Mouse (Mus musculus) induced T-regulatory cell, adult 2 months (primary cell): ENCODE data around the gene Kdm6b.

Experiments
- DNase-seq: peaks from one replicate; pipeline ENCODE4 v3.0.0-alpha.2; 2012; ENCODE audit warnings: low read depth

The Kdm6b gene

GRCm38 (mm10) chr11:69413221-69414181, at the start of gene Kdm6b:
Kdm6b (minus strand) TSS chr11:69413675.
- peak; percentile 57 for DNase-seq

GRCm38 (mm10) chr11:69461568-69461967, 48.1 kb upstream of the Kdm6b start:
- DNase-seq: no peak

- no peak for DNase-seq
Observed at GRCm38 (mm10) chr11:69459883-69460282, 46.4 kb upstream of the Kdm6b start.

- no peak for DNase-seq
Observed at GRCm38 (mm10) chr11:69457006-69457579, 43.6 kb upstream of the Kdm6b start.

GRCm38 (mm10) chr11:69452114-69452867, 38.8 kb upstream of the Kdm6b start:
- DNase-seq: no peak

- DNase-seq: no peak
Observed at GRCm38 (mm10) chr11:69447299-69447698, 33.8 kb upstream of the Kdm6b start.

GRCm38 (mm10) chr11:69443328-69443727, 29.9 kb upstream of the Kdm6b start:
- DNase-seq: no peak

- no peak for DNase-seq
Observed at GRCm38 (mm10) chr11:69437291-69437690, 23.8 kb upstream of the Kdm6b start.

- no peak for DNase-seq
Observed at GRCm38 (mm10) chr11:69433189-69433588, 19.7 kb upstream of the Kdm6b start.

- no peak for DNase-seq
Observed at GRCm38 (mm10) chr11:69432640-69432982, 19.1 kb upstream of the Kdm6b start.

- DNase-seq: peak; percentile 86
Observed at GRCm38 (mm10) chr11:69431829-69432639, 18.6 kb upstream of the Kdm6b start.

- DNase-seq: no peak
Observed at GRCm38 (mm10) chr11:69430631-69431030, 17.2 kb upstream of the Kdm6b start.

- DNase-seq: no peak
Observed at GRCm38 (mm10) chr11:69429313-69429712, 15.8 kb upstream of the Kdm6b start.

- peak; percentile 62 for DNase-seq
Observed at GRCm38 (mm10) chr11:69428751-69429150, 15.3 kb upstream of the Kdm6b start.

GRCm38 (mm10) chr11:69426246-69426645, 12.8 kb upstream of the Kdm6b start:
- DNase-seq: no peak

GRCm38 (mm10) chr11:69423885-69424284, 10.4 kb upstream of the Kdm6b start:
- no peak for DNase-seq

GRCm38 (mm10) chr11:69422842-69423241, 9.4 kb upstream of the Kdm6b start:
- DNase-seq: no peak

GRCm38 (mm10) chr11:69421131-69421977, 7.9 kb upstream of the Kdm6b start:
- DNase-seq: no peak

- no peak for DNase-seq
Observed at GRCm38 (mm10) chr11:69420554-69421000, 7.1 kb upstream of the Kdm6b start.

GRCm38 (mm10) chr11:69419813-69420553, 6.5 kb upstream of the Kdm6b start:
- DNase-seq: peak; percentile 71
